ENCODE assay signal across 14 mouse cellular contexts in the genomic region with DNA sequence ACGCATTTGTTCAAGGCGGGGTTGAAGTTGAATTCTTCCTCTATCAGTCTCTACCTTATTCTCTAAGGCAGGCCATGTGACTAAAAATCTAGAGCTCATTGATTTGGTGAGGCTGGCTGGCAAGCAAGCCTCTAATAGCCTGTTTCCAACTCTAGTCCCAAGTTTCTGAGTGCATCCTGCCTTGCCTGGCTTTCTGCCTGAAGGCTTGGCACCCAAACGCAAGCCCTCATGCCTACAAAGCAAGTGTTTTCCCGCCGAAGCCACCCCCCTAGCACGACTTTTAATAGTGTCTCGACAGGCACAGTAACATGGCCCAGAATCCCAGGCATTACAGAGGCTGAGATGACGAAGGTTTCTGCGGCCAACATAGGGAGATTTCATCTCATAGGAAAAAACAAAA. TPM values are rescaled to one million over a fixed set of nuclear protein-coding genes. Genes with fewer than 3 reads are reported as not detected.
DNase-seq lines count a peak whose midpoint lies in the region; ATAC-seq and TF ChIP-seq lines count a peak whose summit lies in the region.
"Had no signal": no experiment of that assay in that cellular context is flagged by ENCODE, and none has a peak within 500 bp of the region (broad histone marks: within the 10 kb centered on the region; RNA-seq: fewer than 3 reads in every experiment).

No protein-coding gene starts in this region.

- peaks cover 34% of the 10 kb centered on the region for H3K36me3 ChIP-seq in forebrain, embryonic 16.5 days (ENCODE audit: control insufficient read depth, insufficient read depth)
- peaks cover 62% of the 10 kb centered on the region for H3K36me3 ChIP-seq in forebrain, embryonic 10.5 days (replicated peaks)
- peaks cover 67% of the 10 kb centered on the region for H3K36me3 ChIP-seq in intestine, postnatal 0 days (ENCODE audit: control insufficient read depth, insufficient read depth)

- H3K9ac ChIP-seq in forebrain, embryonic 16.5 days (replicated peaks; ENCODE audit: low read depth, low read length): no peak overlapping the region
- H3K9ac ChIP-seq in intestine, postnatal 0 days (ENCODE audit: low read depth, low read length): no peak overlapping the region
- H3K9ac ChIP-seq: midbrain, embryonic 12.5 days had no signal

- H3K4me3 ChIP-seq in forebrain, embryonic 16.5 days (replicated peaks; ENCODE audit: low read length): no peak overlapping the region
- no peak overlapping the region for H3K4me3 ChIP-seq in forebrain, embryonic 10.5 days
- no peak overlapping the region for H3K4me3 ChIP-seq in left cerebral cortex, adult 2 months
- H3K4me3 ChIP-seq in intestine, postnatal 0 days (ENCODE audit: low read depth, low read length): no peak overlapping the region
- H3K4me3 ChIP-seq: hindbrain, embryonic 10.5 days; limb, embryonic 10.5 days; midbrain, embryonic 12.5 days had no signal

- no peak for DNase-seq in forebrain, embryonic 10.5 days (ENCODE audit: extremely low spot score, low spot score)
- DNase-seq in brain, embryonic 14.5 days (ENCODE audit: low read depth): peak; percentile 66
- peak; percentile 26 to 52 for DNase-seq in frontal cortex, adult 2 months (ENCODE audit: extremely low spot score in 1 of 2, low spot score in 1 of 2)
- DNase-seq in left cerebral cortex, adult 2 months (ENCODE audit: extremely low spot score in 1 of 2, low spot score in 2 of 2): peak; percentile 18 to 20
- no peak for DNase-seq in embryo, embryonic 9.5 days (ENCODE audit: extremely low spot score)
- DNase-seq in thymus, postnatal 4 days: no peak
- DNase-seq: adrenal gland, adult 2 months; gastrocnemius, postnatal 10 days; lung, adult 2 months had no signal

- H3K27ac ChIP-seq in forebrain, embryonic 16.5 days (ENCODE audit: low read length): no peak overlapping the region
- no peak overlapping the region for H3K27ac ChIP-seq in forebrain, embryonic 10.5 days
- H3K27ac ChIP-seq in left cerebral cortex, adult 2 months: no peak overlapping the region
- no peak overlapping the region for H3K27ac ChIP-seq in intestine, postnatal 0 days (ENCODE audit: low read depth, low read length)
- H3K27ac ChIP-seq: hindbrain, embryonic 10.5 days; limb, embryonic 10.5 days; midbrain, embryonic 12.5 days had no signal

- ATAC-seq in forebrain, embryonic 16.5 days: peak; percentile 69
- no peak for ATAC-seq in intestine, postnatal 0 days

- WGBS in forebrain, embryonic 16.5 days: 65% methylated on average over 9 of the region's 9 CpGs
- WGBS in forebrain, embryonic 10.5 days: 93% methylated on average over 9 of the region's 9 CpGs
- WGBS in intestine, postnatal 0 days: 90% methylated on average over 9 of the region's 9 CpGs

- H3K4me1 ChIP-seq in forebrain, embryonic 16.5 days (replicated peaks; ENCODE audit: control insufficient read depth, insufficient read depth, low read length): no peaks in the 10 kb centered on the region; the same call in 1 of the 2 replicates
- H3K4me1 ChIP-seq in forebrain, embryonic 10.5 days: no peaks in the 10 kb centered on the region
- H3K4me1 ChIP-seq in intestine, postnatal 0 days (replicated peaks; ENCODE audit: control insufficient read depth, insufficient read depth, low read length): no peaks in the 10 kb centered on the region
- H3K4me1 ChIP-seq: hindbrain, embryonic 10.5 days; limb, embryonic 10.5 days; midbrain, embryonic 12.5 days had no signal

- no peaks in the 10 kb centered on the region for H3K27me3 ChIP-seq in forebrain, embryonic 16.5 days (replicated peaks; ENCODE audit: control insufficient read depth, insufficient read depth, low read length)
- H3K27me3 ChIP-seq in forebrain, embryonic 10.5 days (ENCODE audit: poor library complexity, severe bottlenecking): no peaks in the 10 kb centered on the region
- no peaks in the 10 kb centered on the region for H3K27me3 ChIP-seq in intestine, postnatal 0 days (replicated peaks; ENCODE audit: control insufficient read depth, insufficient read depth, low read length)
- H3K27me3 ChIP-seq: midbrain, embryonic 12.5 days had no signal

- H3K4me2 ChIP-seq in forebrain, embryonic 16.5 days (ENCODE audit: low read length): no peak overlapping the region
- H3K4me2 ChIP-seq in intestine, postnatal 0 days (replicated peaks; ENCODE audit: low read depth): no peak overlapping the region
- H3K4me2 ChIP-seq: midbrain, embryonic 12.5 days had no signal

- TF ChIP-seq CTCF in brain, embryonic 14.5 days (IDR thresholded peaks at IDR 0.05; ENCODE audit: borderline replicate concordance, extremely low read depth, insufficient read depth, insufficient read length): no peak
- no peak for TF ChIP-seq CTCF in left cerebral cortex, adult 2 months (IDR thresholded peaks at IDR 0.05)
- TF ChIP-seq CTCF in intestine, postnatal 0 days (IDR thresholded peaks at IDR 0.05; ENCODE audit: low read depth): no peak

- intact Hi-C loops in left cerebral cortex, adult 2 months (cut with DNase I): no loop called here

- no peaks in the 10 kb centered on the region for H3K9me3 ChIP-seq in forebrain, embryonic 16.5 days (ENCODE audit: control insufficient read depth, low read length)
- H3K9me3 ChIP-seq in forebrain, embryonic 10.5 days: no peaks in the 10 kb centered on the region
- no peaks in the 10 kb centered on the region for H3K9me3 ChIP-seq in intestine, postnatal 0 days (ENCODE audit: control insufficient read depth)
- H3K9me3 ChIP-seq: hindbrain, embryonic 10.5 days; limb, embryonic 10.5 days; midbrain, embryonic 12.5 days had no signal

- no peak for TF ChIP-seq POLR2A in brain, embryonic 14.5 days (IDR thresholded peaks at IDR 0.05; ENCODE audit: borderline replicate concordance, extremely low read depth, insufficient read depth, insufficient read length, poor library complexity, severe bottlenecking)

RNA-seq across cellular contexts. Expression of a gene that starts 13.3 kb away (rescaled TPM):
- polyA plus RNA-seq in forebrain, embryonic 16.5 days (2015; fragmentation: Nextera tagmentation; extraction: Ambion mirVana): 34.2 and 40.8 TPM in 2 replicates
- 16.8 and 19.3 TPM in 2 replicates for polyA plus RNA-seq in forebrain, embryonic 10.5 days (2016; fragmentation: Nextera tagmentation; extraction: Ambion mirVana)
- polyA plus RNA-seq in brain, embryonic 14.5 days (2012; rRNA removed): 19.4 and 28.0 TPM in 2 replicates
- 51.2 and 57.6 TPM in 2 replicates for polyA plus RNA-seq in frontal cortex, adult 2 months (2012; rRNA removed)
- total RNA-seq in left cerebral cortex, adult 2 months (2021): 100 to 1,000 TPM; 143 to 162 TPM
- 30.5 and 31.9 TPM in 2 replicates for polyA plus RNA-seq in intestine, postnatal 0 days (2015; fragmentation: Nextera tagmentation; extraction: Ambion mirVana)

Comparison
In these comparisons a context has a peak if more than half of its experiments do, and no peak if none do; other contexts are left out.
1. DNase-seq: peak in brain, embryonic 14.5 days (single experiment), frontal cortex, adult 2 months (2 of 2) and left cerebral cortex, adult 2 months (2 of 2); none in forebrain, embryonic 10.5 days (single experiment), embryo, embryonic 9.5 days (single experiment) and thymus, postnatal 4 days (single experiment).